Mouse (Mus musculus) thymus, adult 2 months (tissue): ENCODE measurements at regions not wholly inside any gene's neighbourhood (a gene's known extent, or its start where the extent isn't known, plus 50 kb on each side); places are given as distances from the start of the nearest gene placed in this dataset.

Source experiments
- DNase-seq: peaks from one replicate; pipeline ENCODE4 v3.0.0; 2021
- H3K27ac ChIP-seq: fragments of 200-500 bp; 2 replicates; pipeline ENCODE4 v1.5.1; 2012; ENCODE audit warnings: low read length, control low read depth; ENCODE audit not compliant: control insufficient read depth, insufficient read depth
- H3K27me3 ChIP-seq: fragments of 200-500 bp; 2 replicates; pipeline ENCODE4 v1.6.1; 2012; ENCODE audit warnings: mild to moderate bottlenecking, low read length, moderate library complexity, mixed read lengths; ENCODE audit not compliant: control insufficient read depth, insufficient read depth
- H3K36me3 ChIP-seq: fragments of 200-500 bp; 2 replicates; pipeline ENCODE4 v1.6.1; 2012; ENCODE audit warnings: mild to moderate bottlenecking, low read length, moderate library complexity; ENCODE audit not compliant: control insufficient read depth, insufficient read depth
- H3K4me1 ChIP-seq: fragments of 200-500 bp; replicated peaks from 2 replicates; pipeline ENCODE4 v1.6.1; 2012; ENCODE audit warnings: low read length; ENCODE audit not compliant: control insufficient read depth, insufficient read depth
- H3K4me3 ChIP-seq: fragments of 200-500 bp; 2 replicates; pipeline ENCODE4 v1.5.1; 2012; ENCODE audit warnings: mild to moderate bottlenecking, low read length, control low read depth, moderate library complexity; ENCODE audit not compliant: control insufficient read depth, insufficient read depth
- CTCF ChIP-seq: fragments of 200-500 bp; IDR thresholded peaks from 2 replicates; pipeline ENCODE4 v1.5.1; 2012; ENCODE audit warnings: mild to moderate bottlenecking, control low read depth, low read length, moderate library complexity, borderline replicate concordance; ENCODE audit not compliant: control insufficient read depth, poor library complexity, insufficient read depth; ENCODE audit errors: extremely low read depth
- POLR2A ChIP-seq: fragments of 200-500 bp; IDR thresholded peaks from 2 replicates; pipeline ENCODE4 v1.6.1; 2012; ENCODE audit warnings: mild to moderate bottlenecking, low read length, control low read depth, moderate library complexity; ENCODE audit not compliant: control insufficient read depth, poor library complexity, insufficient read depth; ENCODE audit errors: extremely low read depth
- WGBS: fragments of 180-500 bp; shearing (Covaris S2); methylation state at CpG from one replicate; pipeline ENCODE4 v1.1.7; 2018; 5-methylcytosine and 5-hydroxymethylcytosine counted together

DNA sequence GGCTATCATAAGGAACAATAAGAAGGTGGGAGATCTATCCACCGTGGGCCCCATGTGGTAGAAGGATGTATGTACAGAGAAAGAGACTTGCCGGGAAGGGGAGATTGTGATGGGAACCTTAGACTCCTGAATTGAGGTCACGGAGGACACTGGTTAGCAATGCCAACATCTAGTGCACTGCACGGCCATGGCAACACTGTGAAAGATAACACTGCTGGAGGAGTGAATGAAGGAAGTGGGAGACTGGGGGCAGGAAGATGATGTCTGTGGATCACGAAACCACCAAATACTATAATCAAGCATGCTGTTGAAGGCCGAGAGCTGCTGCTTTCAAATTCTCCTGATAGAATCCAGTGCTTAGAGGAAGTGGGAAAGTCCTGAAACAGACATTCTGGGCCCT, 78.7 kb upstream of the Armc2 start:
- no peak overlapping the region for H3K27ac ChIP-seq
- H3K27me3 ChIP-seq, result no peaks in the 10 kb centered on the region
- WGBS, result 67% methylated on average over 6 of the region's 6 CpGs
- no peak overlapping the region for H3K4me3 ChIP-seq
- H3K36me3 ChIP-seq, result no peaks in the 10 kb centered on the region
- H3K4me1 ChIP-seq, result no peaks in the 10 kb centered on the region
- no peak for TF ChIP-seq POLR2A
- no peak for TF ChIP-seq CTCF
- DNase-seq, result no peak

DNA sequence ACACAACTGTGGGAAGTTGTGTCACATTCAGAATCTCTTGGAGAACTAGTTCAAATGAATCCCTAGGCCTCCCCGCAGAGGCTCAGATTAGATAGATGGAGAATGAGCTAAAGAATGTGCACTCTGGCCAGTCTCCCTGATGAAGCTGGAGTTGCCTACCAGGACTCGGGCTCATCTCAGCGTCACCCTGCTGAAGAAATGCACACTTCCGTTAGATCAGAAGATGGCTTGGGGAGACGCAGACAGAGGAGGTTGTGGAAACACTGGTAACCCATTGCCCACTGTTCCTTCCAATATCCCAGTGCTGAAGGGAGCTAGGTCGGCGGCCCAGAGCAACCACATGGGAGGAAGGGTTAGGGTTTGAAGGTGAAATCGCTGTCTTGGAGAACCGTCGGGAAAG, 77.7 kb upstream of the Armc2 start:
- Histone ChIP-seq H3K27me3 (no peaks in the 10 kb centered on the region), H3K36me3 (no peaks in the 10 kb centered on the region), H3K4me3 (no peak overlapping the region), H3K4me1 (no peaks in the 10 kb centered on the region), H3K27ac (no peak overlapping the region)
- no peak for DNase-seq
- 98% methylated on average over 10 of the region's 10 CpGs for WGBS
- no peak for TF ChIP-seq POLR2A
- no peak for TF ChIP-seq CTCF

DNA sequence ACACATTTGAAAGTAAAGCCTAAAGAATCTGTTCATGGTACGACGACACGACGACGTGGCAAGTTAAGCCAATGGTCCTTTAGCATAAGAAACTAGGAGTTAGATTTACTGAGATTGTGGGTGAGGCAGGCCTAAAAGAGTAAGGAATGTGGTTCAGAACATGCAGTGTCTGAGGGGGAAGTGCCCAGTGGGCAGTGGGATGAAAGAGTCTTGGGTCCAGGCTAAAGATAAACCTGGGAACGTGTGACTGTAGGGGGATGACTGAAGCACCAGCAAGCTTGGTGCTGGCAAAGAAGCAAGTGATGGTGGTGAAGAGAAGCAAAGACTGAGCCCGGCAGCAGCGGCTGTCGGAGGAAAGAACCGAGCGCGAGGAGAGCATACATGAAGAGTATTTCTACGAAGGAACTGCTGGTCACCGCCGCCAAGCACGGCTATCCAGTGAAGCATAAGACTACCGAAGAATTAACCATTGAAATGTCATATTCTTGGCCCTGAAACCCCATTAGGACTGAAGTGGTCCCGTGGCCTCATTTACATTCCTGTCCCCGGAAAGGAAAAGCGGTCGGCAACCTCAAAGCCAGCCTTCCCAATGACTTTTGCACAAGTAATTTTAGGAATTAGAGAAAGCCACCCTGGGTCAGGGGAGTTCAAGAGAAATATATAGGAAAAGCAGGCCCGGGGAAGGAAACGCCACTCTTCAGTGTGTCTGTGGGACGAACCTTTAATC, 76.2 kb upstream of the Armc2 start:
- H3K27ac ChIP-seq, result no peak overlapping the region
- no peaks in the 10 kb centered on the region for H3K27me3 ChIP-seq
- H3K36me3 ChIP-seq, result no peaks in the 10 kb centered on the region
- DNase-seq, result no peak
- WGBS, result 95% methylated on average over 24 of the region's 24 CpGs
- TF ChIP-seq POLR2A (no peak), CTCF (no peak)
- H3K4me1 ChIP-seq, result peaks cover 7% of the 10 kb centered on the region
- H3K4me3 ChIP-seq, result no peak overlapping the region

DNA sequence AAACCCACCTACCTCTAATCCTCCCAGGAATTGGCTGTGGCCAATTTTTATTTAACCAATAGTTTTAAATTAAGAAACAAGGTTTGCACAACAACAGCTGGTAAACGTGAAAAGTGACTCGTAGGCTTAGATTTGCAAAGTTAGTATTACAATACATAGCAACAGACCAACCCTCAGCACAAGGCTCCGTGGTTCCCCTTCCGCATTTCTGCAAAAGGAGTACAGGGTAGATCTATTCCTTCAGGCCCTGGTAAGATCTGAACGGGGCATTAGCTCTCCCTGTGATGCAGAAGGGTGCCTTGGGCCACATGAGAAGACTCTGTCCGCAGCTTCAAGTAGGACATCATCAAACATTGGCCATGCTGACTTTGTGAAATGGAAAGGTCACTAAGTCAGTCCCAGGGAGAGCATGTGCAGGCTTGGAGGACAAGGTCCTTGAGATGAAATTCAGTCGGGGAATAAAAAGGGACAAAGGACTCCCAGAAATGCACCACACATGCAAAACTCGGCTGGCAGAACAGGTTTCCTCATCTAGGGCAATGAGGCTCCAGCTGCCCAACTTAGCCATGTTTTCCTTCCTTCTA, 75.0 kb upstream of the Armc2 start:
- TF ChIP-seq POLR2A (no peak), CTCF (no peak)
- 80% methylated on average over 8 of the region's 8 CpGs for WGBS
- Histone ChIP-seq H3K4me1 (peaks cover 19% of the 10 kb centered on the region), H3K4me3 (no peak overlapping the region), H3K27me3 (no peaks in the 10 kb centered on the region), H3K36me3 (no peaks in the 10 kb centered on the region), H3K27ac (no peak overlapping the region)
- DNase-seq, result no peak

DNA sequence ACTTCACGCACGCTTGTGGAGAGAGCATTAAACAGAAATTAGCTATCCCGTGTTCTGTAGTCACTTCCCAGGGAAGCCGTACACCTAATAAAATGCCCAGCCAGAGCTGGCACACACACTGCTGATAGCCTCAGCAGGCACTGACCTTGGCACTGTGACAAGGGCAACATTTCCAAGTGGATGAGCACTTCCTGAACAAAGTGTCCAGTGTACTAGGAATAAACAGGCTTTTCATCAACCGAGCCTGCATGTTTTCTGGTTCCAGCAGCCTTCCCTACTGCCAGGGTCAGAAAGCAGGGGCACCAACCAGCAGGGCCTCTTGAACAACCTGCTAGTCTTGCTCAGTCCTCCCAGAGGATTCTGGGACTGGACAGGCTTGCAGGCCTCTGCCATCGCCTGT, 74.3 kb upstream of the Armc2 start:
- DNase-seq, result no peak
- Histone ChIP-seq H3K4me1 (peaks cover 21% of the 10 kb centered on the region), H3K27ac (no peak overlapping the region), H3K27me3 (no peaks in the 10 kb centered on the region), H3K4me3 (no peak overlapping the region), H3K36me3 (no peaks in the 10 kb centered on the region)
- WGBS, result 96% methylated on average over 6 of the region's 6 CpGs
- TF ChIP-seq POLR2A (no peak), CTCF (no peak)

DNA sequence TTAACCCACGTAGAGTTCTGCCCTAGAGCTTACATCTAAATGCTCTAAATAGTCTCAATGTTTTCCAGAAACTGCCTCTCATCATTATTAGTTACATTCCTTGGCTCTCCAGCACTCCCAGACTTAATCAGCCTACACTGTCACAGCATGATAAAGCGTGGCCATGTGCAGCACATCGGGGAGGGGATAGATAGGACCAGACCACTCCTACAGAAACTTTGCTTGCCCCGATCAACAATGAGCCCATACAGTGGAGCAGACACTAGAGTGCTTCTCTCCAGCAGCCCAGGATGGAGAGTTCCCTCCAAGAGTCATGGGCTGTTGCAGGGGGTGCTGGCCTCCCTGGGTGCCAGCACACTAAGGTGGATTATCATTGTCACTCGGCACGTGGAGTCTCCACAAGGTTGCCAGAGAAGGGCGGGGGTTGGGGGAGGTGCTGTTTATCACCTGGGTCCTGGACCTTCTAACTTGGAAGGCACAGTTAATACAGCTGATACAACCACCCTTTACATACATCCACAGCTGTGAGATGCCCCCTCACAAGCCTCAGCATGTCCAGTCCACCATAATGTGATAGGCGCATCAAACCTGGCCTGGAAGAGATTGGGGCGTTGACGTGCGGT, 73.4 kb upstream of the Armc2 start:
- DNase-seq, result no peak
- no peak for TF ChIP-seq CTCF
- TF ChIP-seq POLR2A, result no peak
- Histone ChIP-seq H3K4me1 (peaks cover 21% of the 10 kb centered on the region), H3K27me3 (no peaks in the 10 kb centered on the region), H3K27ac (no peak overlapping the region), H3K36me3 (no peaks in the 10 kb centered on the region), H3K4me3 (no peak overlapping the region)
- 99% methylated on average over 11 of the region's 11 CpGs for WGBS

DNA sequence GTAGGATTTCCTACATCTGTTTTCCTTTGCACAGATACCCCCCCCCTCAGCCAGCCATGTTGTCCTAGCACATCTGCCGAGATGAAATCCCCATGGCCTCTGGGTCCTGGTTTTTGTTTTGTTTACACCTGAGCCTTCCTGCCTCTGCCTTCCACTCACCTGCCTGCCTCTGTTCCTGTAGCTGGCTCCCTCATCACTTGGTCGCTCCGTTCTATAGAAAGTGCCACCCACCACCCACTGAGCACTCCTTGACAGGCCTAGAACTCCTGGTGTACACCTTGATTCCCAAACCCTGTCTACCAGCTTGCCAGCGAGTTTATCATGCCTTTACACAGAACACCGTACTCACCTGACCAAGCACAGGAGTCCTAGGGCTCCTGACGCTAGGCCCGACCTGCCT, 72.6 kb upstream of the Armc2 start:
- Histone ChIP-seq H3K4me1 (peaks cover 21% of the 10 kb centered on the region), H3K27ac (no peak overlapping the region), H3K4me3 (no peak overlapping the region), H3K36me3 (no peaks in the 10 kb centered on the region), H3K27me3 (no peaks in the 10 kb centered on the region)
- WGBS, result 99% methylated on average over 7 of the region's 7 CpGs
- no peak for DNase-seq
- TF ChIP-seq POLR2A (no peak), CTCF (no peak)
